Mouse (Mus musculus) small intestine, adult 2 months (tissue): ENCODE results near the gene Plcg1. TPM values are rescaled to one million over a fixed set of nuclear protein-coding genes. Genes with fewer than 3 reads are reported as not detected.

Source experiments
- H3K27ac ChIP-seq: fragments of 200-500 bp; 2 replicates; pipeline ENCODE4 v1.5.1; 2012; ENCODE audit warnings: low read depth, low read length, control low read depth, inconsistent platforms; ENCODE audit not compliant: insufficient read depth
- H3K27me3 ChIP-seq: fragments of 200-500 bp; 2 replicates; pipeline ENCODE4 v1.6.1; 2012; ENCODE audit warnings: mild to moderate bottlenecking, moderate library complexity, low read length, inconsistent platforms; ENCODE audit not compliant: control insufficient read depth, insufficient read depth
- H3K36me3 ChIP-seq: fragments of 200-500 bp; 2 replicates; pipeline ENCODE4 v1.6.1; 2012; ENCODE audit warnings: mild to moderate bottlenecking, low read length, control low read depth, inconsistent platforms; ENCODE audit not compliant: control insufficient read depth, insufficient read depth
- H3K4me1 ChIP-seq: fragments of 200-500 bp; 2 replicates; pipeline ENCODE4 v1.6.1; 2012; ENCODE audit warnings: low read length, inconsistent platforms, mixed read lengths; ENCODE audit not compliant: control insufficient read depth, insufficient read depth, insufficient read length
- H3K4me3 ChIP-seq: fragments of 200-500 bp; 2 replicates; pipeline ENCODE4 v1.5.1; 2012; ENCODE audit warnings: low read depth, mild to moderate bottlenecking, control low read depth, inconsistent platforms, low read length, moderate library complexity
- CTCF ChIP-seq: fragments of 200-500 bp; IDR thresholded peaks from 2 replicates; pipeline ENCODE4 v1.5.1; 2012; ENCODE audit warnings: low read depth, mild to moderate bottlenecking, control low read depth, inconsistent platforms, low read length, moderate library complexity, mixed read lengths; ENCODE audit not compliant: insufficient replicate concordance, insufficient read length; ENCODE audit errors: extremely low read depth
- POLR2A ChIP-seq: fragments of 200-500 bp; IDR thresholded peaks from 2 replicates; pipeline ENCODE4 v1.6.1; 2012; ENCODE audit warnings: low read depth, mild to moderate bottlenecking, control low read depth, inconsistent platforms, low read length, moderate library complexity
- WGBS: fragments of 180-500 bp; shearing (Covaris S2); methylation state at CpG from one replicate; pipeline ENCODE4 v1.1.7; 2018; 5-methylcytosine and 5-hydroxymethylcytosine counted together
- polyA plus RNA-seq: library from polyadenylated mRNA; depleted of rRNA; stranded (reverse); fragments of >200 nt; gene quantifications from 2 replicates; pipeline ENCODE4 v1.2.3, GENCODE M21; 2012

The Plcg1 gene
- polyA plus RNA-seq, 1 experiment, result 17.3 TPM

- TF ChIP-seq CTCF (peak; percentile 43; the same call in 1 of the 2 replicates), POLR2A (no peak)
- Histone ChIP-seq H3K27me3 (no peaks in the 10 kb centered on the region), H3K4me1 (peaks cover 13% of the 10 kb centered on the region), H3K36me3 (peaks cover 8% of the 10 kb centered on the region), H3K27ac (no peak overlapping the region), H3K4me3 (no peak overlapping the region)
- 84% methylated on average over 7 of the region's 7 CpGs for WGBS
Measured at GRCm38 (mm10) chr2:160744040-160744822, 13.1 kb downstream of the Plcg1 start.

- Histone ChIP-seq H3K36me3 (peaks cover 8% of the 10 kb centered on the region), H3K4me1 (peaks cover 9% of the 10 kb centered on the region; the same call in 1 of the 2 replicates), H3K27ac (no peak overlapping the region), H3K4me3 (no peak overlapping the region), H3K27me3 (no peaks in the 10 kb centered on the region)
- TF ChIP-seq POLR2A (no peak), CTCF (no peak)
- WGBS, result 75% methylated on average over 5 of the region's 5 CpGs
Measured at GRCm38 (mm10) chr2:160744823-160745210, 13.7 kb downstream of the Plcg1 start.

- H3K27me3 ChIP-seq, result no peaks in the 10 kb centered on the region
- TF ChIP-seq POLR2A, result no peak
- 89% methylated on average over 1 of the region's 1 CpGs for WGBS
- peaks cover 8% of the 10 kb centered on the region for H3K36me3 ChIP-seq
- peaks cover 6% of the 10 kb centered on the region; the same call in 1 of the 2 replicates for H3K4me1 ChIP-seq
- no peak overlapping the region for H3K27ac ChIP-seq
- H3K4me3 ChIP-seq, result no peak overlapping the region
Measured at GRCm38 (mm10) chr2:160745497-160745896, 14.4 kb downstream of the Plcg1 start.

GRCm38 (mm10) chr2:160746637-160747036 is 15.5 kb downstream of the Plcg1 start:
- peaks cover 6% of the 10 kb centered on the region; the same call in 1 of the 2 replicates for H3K4me1 ChIP-seq
- no peaks in the 10 kb centered on the region for H3K27me3 ChIP-seq
- 96% methylated on average over 5 of the region's 5 CpGs for WGBS
- no peak overlapping the region for H3K4me3 ChIP-seq
- TF ChIP-seq CTCF (no peak), POLR2A (no peak)
- H3K36me3 ChIP-seq, result peaks cover 11% of the 10 kb centered on the region
- H3K27ac ChIP-seq, result no peak overlapping the region

GRCm38 (mm10) chr2:160747075-160747474 is 16.0 kb downstream of the Plcg1 start:
- peaks cover 6% of the 10 kb centered on the region; the same call in 1 of the 2 replicates for H3K4me1 ChIP-seq
- H3K4me3 ChIP-seq, result no peak overlapping the region
- H3K27ac ChIP-seq, result no peak overlapping the region
- peaks cover 14% of the 10 kb centered on the region for H3K36me3 ChIP-seq
- TF ChIP-seq CTCF (no peak), POLR2A (no peak)
- 74% methylated on average over 10 of the region's 10 CpGs for WGBS
- H3K27me3 ChIP-seq, result no peaks in the 10 kb centered on the region

- Histone ChIP-seq H3K4me1 (no peaks in the 10 kb centered on the region), H3K27ac (no peak overlapping the region), H3K27me3 (no peaks in the 10 kb centered on the region), H3K4me3 (no peak overlapping the region), H3K36me3 (peaks cover 57% of the 10 kb centered on the region)
- 85% methylated on average over 6 of the region's 6 CpGs for WGBS
- TF ChIP-seq CTCF (no peak), POLR2A (no peak)
Measured at GRCm38 (mm10) chr2:160756583-160757203, 25.6 kb downstream of the Plcg1 start.

GRCm38 (mm10) chr2:160760433-160761184 is 29.5 kb downstream of the Plcg1 start:
- 83% methylated on average over 9 of the region's 9 CpGs for WGBS
- TF ChIP-seq POLR2A (no peak), CTCF (peak; percentile 72; the same call in 1 of the 2 replicates)
- peaks cover 33% of the 10 kb centered on the region for H3K36me3 ChIP-seq
- H3K4me3 ChIP-seq, result no peak overlapping the region
- no peaks in the 10 kb centered on the region for H3K27me3 ChIP-seq
- H3K27ac ChIP-seq, result no peak overlapping the region
- H3K4me1 ChIP-seq, result no peaks in the 10 kb centered on the region
